Mouse (Mus musculus): ENCODE data around the gene Hoxa10.

GRCm38 (mm10) chr6:52281084-52281483 is 40.4 kb upstream of the Hoxa10 start:
- TF ChIP-seq POLR2A (IDR thresholded peaks at IDR 0.05; ENCODE audit: extremely low read depth, insufficient read depth, low read length) (no peak), CTCF (IDR thresholded peaks at IDR 0.05; ENCODE audit: low read depth, low read length) (no peak)
